Mouse (Mus musculus) CD4-positive, CD25-positive, alpha-beta regulatory T cell, adult 2 months (primary cell): ENCODE measurements around the gene Ppp1r32.

ENCODE experiments used
- DNase-seq: peaks from one replicate; pipeline ENCODE4 v3.0.0-alpha.2; 2012; ENCODE audit warnings: low read depth, low spot score

Ppp1r32 gene

GRCm38 (mm10) chr19:10425484-10426270 is 57.1 kb downstream of the Ppp1r32 start:
- no peak for DNase-seq

- DNase-seq = no peak
Observed at GRCm38 (mm10) chr19:10424751-10425150, 58.0 kb downstream of the Ppp1r32 start.
